ENCODE assay signal across 16 mouse cellular contexts in the genomic region with DNA sequence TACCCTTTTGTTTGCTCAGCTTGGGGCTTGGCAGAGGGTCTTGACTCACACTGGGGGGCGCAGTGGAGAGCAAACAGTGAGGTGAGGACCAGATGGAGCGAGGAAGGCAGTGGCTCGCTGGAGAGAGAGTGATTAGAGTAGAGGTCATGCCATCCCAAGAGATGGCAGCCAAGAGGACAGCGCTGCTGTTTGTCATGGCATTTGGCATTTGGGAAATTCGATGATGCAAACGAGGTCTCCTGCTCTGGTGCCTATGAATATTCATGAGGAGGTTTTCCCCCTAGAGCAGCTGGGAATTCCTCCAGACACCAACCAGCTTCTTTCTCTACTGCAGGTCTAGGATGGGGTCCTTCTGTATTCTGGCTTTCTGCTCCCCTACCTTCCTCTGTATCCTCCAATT.
DNase-seq lines count a peak whose midpoint lies in the region; ATAC-seq and TF ChIP-seq lines count a peak whose summit lies in the region.
"Had no signal": no experiment of that assay in that cellular context is flagged by ENCODE, and none has a peak within 500 bp of the region (broad histone marks: within the 10 kb centered on the region; RNA-seq: fewer than 3 reads in every experiment).

No protein-coding gene starts in this region.

- peaks cover 9% of the 10 kb centered on the region for H3K4me1 ChIP-seq in midbrain, embryonic 10.5 days
- H3K4me1 ChIP-seq in midbrain, embryonic 15.5 days: peaks cover 6% of the 10 kb centered on the region; the same call in 1 of the 2 replicates
- peaks cover 5% of the 10 kb centered on the region for H3K4me1 ChIP-seq in embryonic facial prominence, embryonic 10.5 days
- peaks cover 12% of the 10 kb centered on the region for H3K4me1 ChIP-seq in hindbrain, embryonic 13.5 days (replicated peaks)
- H3K4me1 ChIP-seq in midbrain, postnatal 0 days (ENCODE audit: insufficient read depth, low read length): no peaks in the 10 kb centered on the region
- H3K4me1 ChIP-seq in kidney, embryonic 14.5 days (ENCODE audit: control insufficient read depth, insufficient read depth, low read length): no peaks in the 10 kb centered on the region
- H3K4me1 ChIP-seq: limb, embryonic 15.5 days; lung, embryonic 15.5 days had no signal

- H3K9me3 ChIP-seq in midbrain, embryonic 10.5 days (replicated peaks): no peaks in the 10 kb centered on the region
- H3K9me3 ChIP-seq in midbrain, embryonic 15.5 days: no peaks in the 10 kb centered on the region
- H3K9me3 ChIP-seq in embryonic facial prominence, embryonic 10.5 days: no peaks in the 10 kb centered on the region
- H3K9me3 ChIP-seq in hindbrain, embryonic 13.5 days: no peaks in the 10 kb centered on the region
- H3K9me3 ChIP-seq in midbrain, postnatal 0 days (ENCODE audit: low read length): no peaks in the 10 kb centered on the region
- no peaks in the 10 kb centered on the region for H3K9me3 ChIP-seq in kidney, embryonic 14.5 days (ENCODE audit: control insufficient read depth, low read length)
- H3K9me3 ChIP-seq: limb, embryonic 15.5 days; lung, embryonic 15.5 days had no signal

- H3K27me3 ChIP-seq in midbrain, embryonic 10.5 days (ENCODE audit: low read depth, poor library complexity, severe bottlenecking): no peaks in the 10 kb centered on the region
- H3K27me3 ChIP-seq in midbrain, embryonic 15.5 days (replicated peaks): no peaks in the 10 kb centered on the region
- no peaks in the 10 kb centered on the region for H3K27me3 ChIP-seq in embryonic facial prominence, embryonic 10.5 days (replicated peaks; ENCODE audit: low read depth, poor library complexity, severe bottlenecking)
- no peaks in the 10 kb centered on the region for H3K27me3 ChIP-seq in hindbrain, embryonic 13.5 days
- H3K27me3 ChIP-seq in midbrain, postnatal 0 days (ENCODE audit: insufficient read depth, low read length): no peaks in the 10 kb centered on the region
- no peaks in the 10 kb centered on the region for H3K27me3 ChIP-seq in kidney, embryonic 14.5 days (ENCODE audit: control insufficient read depth, insufficient read depth, low read length)
- H3K27me3 ChIP-seq: lung, embryonic 15.5 days had no signal

- TF ChIP-seq CTCF in midbrain, postnatal 0 days (IDR thresholded peaks at IDR 0.05): 0 out of 2 replicates have a peak, but pooled peaks have one; percentile 12

- H3K36me3 ChIP-seq in midbrain, embryonic 10.5 days: no peaks in the 10 kb centered on the region
- no peaks in the 10 kb centered on the region for H3K36me3 ChIP-seq in midbrain, embryonic 15.5 days (replicated peaks)
- no peaks in the 10 kb centered on the region for H3K36me3 ChIP-seq in embryonic facial prominence, embryonic 10.5 days (replicated peaks)
- no peaks in the 10 kb centered on the region for H3K36me3 ChIP-seq in hindbrain, embryonic 13.5 days
- no peaks in the 10 kb centered on the region for H3K36me3 ChIP-seq in midbrain, postnatal 0 days (ENCODE audit: insufficient read depth, low read length)
- H3K36me3 ChIP-seq in kidney, embryonic 14.5 days (ENCODE audit: control insufficient read depth, insufficient read depth, low read length): no peaks in the 10 kb centered on the region
- H3K36me3 ChIP-seq: limb, embryonic 15.5 days; lung, embryonic 15.5 days had no signal

- 6% methylated on average over 6 of the region's 6 CpGs for WGBS in midbrain, embryonic 10.5 days
- WGBS in midbrain, embryonic 15.5 days: 4% methylated on average over 6 of the region's 6 CpGs
- WGBS in embryonic facial prominence, embryonic 10.5 days: 8% methylated on average over 6 of the region's 6 CpGs
- WGBS in hindbrain, embryonic 13.5 days: 3% methylated on average over 6 of the region's 6 CpGs
- 8% methylated on average over 6 of the region's 6 CpGs for WGBS in midbrain, postnatal 0 days
- WGBS in kidney, embryonic 14.5 days: 16% methylated on average over 6 of the region's 6 CpGs

- H3K4me3 ChIP-seq in midbrain, embryonic 10.5 days: peak overlapping the region; percentile 32
- no peak overlapping the region for H3K4me3 ChIP-seq in midbrain, embryonic 15.5 days
- no peak overlapping the region for H3K4me3 ChIP-seq in embryonic facial prominence, embryonic 10.5 days
- H3K4me3 ChIP-seq in hindbrain, embryonic 13.5 days: no peak overlapping the region
- H3K4me3 ChIP-seq in midbrain, postnatal 0 days (ENCODE audit: low read depth, low read length): no peak overlapping the region
- no peak overlapping the region for H3K4me3 ChIP-seq in kidney, embryonic 14.5 days (ENCODE audit: low read length)
- H3K4me3 ChIP-seq: limb, embryonic 15.5 days; lung, embryonic 15.5 days; megakaryocyte, embryonic 14.5 days had no signal

- peak; percentile 29 for DNase-seq in midbrain, embryonic 10.5 days (ENCODE audit: low spot score)
- DNase-seq in embryonic facial prominence, embryonic 10.5 days (ENCODE audit: low spot score): no peak
- peak; percentile 45 for DNase-seq in midbrain, postnatal 0 days (ENCODE audit: low spot score)
- no peak for DNase-seq in ovary, postnatal 36 days (ENCODE audit: low spot score)
- DNase-seq: cerebellum, adult 8-10 months; gastrocnemius, postnatal 10 days; heart, postnatal 4 days; kidney, adult 2 months had no signal

- ATAC-seq in midbrain, embryonic 15.5 days (replicated peaks): no peak
- ATAC-seq in hindbrain, embryonic 13.5 days (ENCODE audit: low FRiP score): peak; percentile 32; the same call in 1 of the 2 replicates
- ATAC-seq in midbrain, postnatal 0 days (ENCODE audit: low FRiP score): no peak
- no peak for ATAC-seq in kidney, embryonic 14.5 days (ENCODE audit: low FRiP score, low TSS enrichment)
- ATAC-seq in frontal cortex, adult (ENCODE audit: low TSS enrichment): no peak

- H3K27ac ChIP-seq in midbrain, embryonic 10.5 days (replicated peaks): peak overlapping the region; percentile 46; the same call in 1 of the 2 replicates
- no peak overlapping the region for H3K27ac ChIP-seq in midbrain, embryonic 15.5 days
- H3K27ac ChIP-seq in embryonic facial prominence, embryonic 10.5 days (replicated peaks): 0 out of 2 replicates have a peak overlapping the region, but pooled peaks have one; percentile 21
- H3K27ac ChIP-seq in hindbrain, embryonic 13.5 days: no peak overlapping the region
- no peak overlapping the region for H3K27ac ChIP-seq in midbrain, postnatal 0 days (ENCODE audit: low read depth, low read length)
- H3K27ac ChIP-seq in kidney, embryonic 14.5 days (ENCODE audit: low read depth, low read length): no peak overlapping the region
- H3K27ac ChIP-seq: limb, embryonic 15.5 days; lung, embryonic 15.5 days had no signal

- no peak overlapping the region for H3K4me2 ChIP-seq in midbrain, embryonic 15.5 days
- H3K4me2 ChIP-seq in hindbrain, embryonic 13.5 days: 0 out of 2 replicates have a peak overlapping the region, but pooled peaks have one; percentile 19
- no peak overlapping the region for H3K4me2 ChIP-seq in midbrain, postnatal 0 days (ENCODE audit: low read depth, low read length, poor library complexity, severe bottlenecking)
- no peak overlapping the region for H3K4me2 ChIP-seq in kidney, embryonic 14.5 days (replicated peaks; ENCODE audit: low read depth, low read length)
- H3K4me2 ChIP-seq: heart, embryonic 11.5 days; limb, embryonic 15.5 days; lung, embryonic 15.5 days had no signal

- H3K9ac ChIP-seq in midbrain, embryonic 15.5 days: no peak overlapping the region
- H3K9ac ChIP-seq in hindbrain, embryonic 13.5 days: no peak overlapping the region
- no peak overlapping the region for H3K9ac ChIP-seq in midbrain, postnatal 0 days (replicated peaks; ENCODE audit: low read length, poor library complexity, severe bottlenecking)
- no peak overlapping the region for H3K9ac ChIP-seq in kidney, embryonic 14.5 days (ENCODE audit: low read depth, low read length)
- H3K9ac ChIP-seq: limb, embryonic 15.5 days; lung, embryonic 15.5 days had no signal

Comparison
In these comparisons a context has a peak if more than half of its experiments do, and no peak if none do; other contexts are left out.
1. H3K27ac ChIP-seq: peak in midbrain, embryonic 10.5 days (single experiment) and embryonic facial prominence, embryonic 10.5 days (single experiment); none in midbrain, embryonic 15.5 days (single experiment), hindbrain, embryonic 13.5 days (single experiment), midbrain, postnatal 0 days (single experiment) and kidney, embryonic 14.5 days (single experiment).
2. DNase-seq: peak in midbrain, embryonic 10.5 days (single experiment) and midbrain, postnatal 0 days (single experiment); none in embryonic facial prominence, embryonic 10.5 days (single experiment) and ovary, postnatal 36 days (single experiment).